ENCODE assay signal across 30 mouse cellular contexts in genomic region chr17:33900989-33901314, GRCm38 (mm10). TPM values are rescaled to one million over a fixed set of nuclear protein-coding genes. Genes with fewer than 3 reads are reported as not detected.
DNase-seq lines count a peak whose midpoint lies in the region; ATAC-seq lines count a peak whose summit lies in the region.
"Had no signal": no experiment of that assay in that cellular context is flagged by ENCODE, and none has a peak within 500 bp of the region (broad histone marks: within the 10 kb centered on the region; RNA-seq: fewer than 3 reads in every experiment).

No protein-coding gene starts in this region.

- peak overlapping the region; percentile 91 for H3K27ac ChIP-seq in liver, embryonic 12.5 days
- H3K27ac ChIP-seq in forebrain, embryonic 14.5 days (ENCODE audit: low read depth, low read length), result no peak overlapping the region
- H3K27ac ChIP-seq: embryonic facial prominence, embryonic 10.5 days; embryonic facial prominence, embryonic 13.5 days; forebrain, embryonic 13.5 days; hindbrain, embryonic 12.5 days; hindbrain, embryonic 15.5 days had no signal

- no peak for ATAC-seq in liver, embryonic 12.5 days
- ATAC-seq in forebrain, embryonic 14.5 days, result no peak
- ATAC-seq: CD4-positive, CD25-positive, alpha-beta regulatory T cell, adult 4 months; forebrain, embryonic 13.5 days; forebrain, postnatal 0 days had no signal

- no peaks in the 10 kb centered on the region for H3K36me3 ChIP-seq in liver, embryonic 12.5 days
- no peaks in the 10 kb centered on the region for H3K36me3 ChIP-seq in forebrain, embryonic 14.5 days (ENCODE audit: control insufficient read depth, insufficient read depth, low read length)
- H3K36me3 ChIP-seq: embryonic facial prominence, embryonic 10.5 days; embryonic facial prominence, embryonic 13.5 days; hindbrain, embryonic 12.5 days; hindbrain, embryonic 15.5 days had no signal

- H3K4me3 ChIP-seq in liver, embryonic 12.5 days, result no peak overlapping the region
- no peak overlapping the region for H3K4me3 ChIP-seq in forebrain, embryonic 14.5 days (ENCODE audit: low read depth, low read length)
- H3K4me3 ChIP-seq: embryonic facial prominence, embryonic 10.5 days; embryonic facial prominence, embryonic 13.5 days; erythroblast, embryonic 14.5 days; forebrain, embryonic 13.5 days; gastrocnemius, adult 2 months; hindbrain, embryonic 12.5 days; hindbrain, embryonic 15.5 days had no signal

- DNase-seq in liver (no peak), 3T3-L1 (ENCODE audit: low read depth, low spot score) (peak; percentile 30), ES-CJ7 (ENCODE audit: low read depth, low spot score) (peak; percentile 93), R1 (ENCODE audit: low read depth, low spot score) (peak; percentile 98)
- no peak for DNase-seq in thymus, postnatal 0 days (ENCODE audit: low spot score)
- no peak for DNase-seq in forebrain, embryonic 14.5 days (ENCODE audit: low spot score)
- no peak for DNase-seq in adrenal gland, postnatal 14 days
- DNase-seq: adrenal gland, adult 2 months; adrenal gland, postnatal 25 days; cerebellum, postnatal 36 days; embryo, embryonic 11 days; forebrain, postnatal 0 days; gastrocnemius, adult 2 months; gastrocnemius, postnatal 14 days; heart, adult 11 months; kidney, adult 11 months had no signal

- H3K9ac ChIP-seq in liver, embryonic 12.5 days, result no peak overlapping the region
- H3K9ac ChIP-seq in forebrain, embryonic 14.5 days (ENCODE audit: low read length), result no peak overlapping the region
- H3K9ac ChIP-seq: embryonic facial prominence, embryonic 13.5 days; forebrain, embryonic 13.5 days; forebrain, postnatal 0 days; hindbrain, embryonic 12.5 days; hindbrain, embryonic 15.5 days had no signal

- H3K9me3 ChIP-seq in liver, embryonic 12.5 days (replicated peaks), result no peaks in the 10 kb centered on the region
- no peaks in the 10 kb centered on the region for H3K9me3 ChIP-seq in forebrain, embryonic 14.5 days (replicated peaks; ENCODE audit: control insufficient read depth, low read length)
- H3K9me3 ChIP-seq: embryonic facial prominence, embryonic 10.5 days; embryonic facial prominence, embryonic 13.5 days; forebrain, embryonic 13.5 days; hindbrain, embryonic 12.5 days; hindbrain, embryonic 15.5 days had no signal

- H3K4me2 ChIP-seq in liver, embryonic 12.5 days, result no peak overlapping the region
- H3K4me2 ChIP-seq in forebrain, embryonic 14.5 days (ENCODE audit: low read length), result no peak overlapping the region
- H3K4me2 ChIP-seq: embryonic facial prominence, embryonic 13.5 days; forebrain, embryonic 13.5 days; heart, embryonic 11.5 days; hindbrain, embryonic 12.5 days; hindbrain, embryonic 15.5 days had no signal

- H3K27me3 ChIP-seq in liver, embryonic 12.5 days (replicated peaks), result no peaks in the 10 kb centered on the region
- no peaks in the 10 kb centered on the region for H3K27me3 ChIP-seq in forebrain, embryonic 14.5 days (replicated peaks; ENCODE audit: control insufficient read depth, insufficient read depth, low read length)
- H3K27me3 ChIP-seq: embryonic facial prominence, embryonic 13.5 days; forebrain, embryonic 13.5 days; hindbrain, embryonic 12.5 days; hindbrain, embryonic 15.5 days had no signal

- 78% methylated on average over 4 of the region's 4 CpGs for WGBS in liver, embryonic 12.5 days (ENCODE audit: insufficient replicate concordance)
- whole genome bisulfite sequencing in forebrain, embryonic 14.5 days, result 90% methylated on average over 4 of the region's 4 CpGs

- H3K4me1 ChIP-seq in liver, embryonic 12.5 days, result peaks cover 81% of the 10 kb centered on the region
- H3K4me1 ChIP-seq in forebrain, embryonic 14.5 days (ENCODE audit: control insufficient read depth, insufficient read depth, low read length), result no peaks in the 10 kb centered on the region
- H3K4me1 ChIP-seq: embryonic facial prominence, embryonic 13.5 days; forebrain, embryonic 13.5 days; hindbrain, embryonic 12.5 days; hindbrain, embryonic 15.5 days had no signal

RNA-seq across cellular contexts. Expression of gene Platr17, which starts 4.0 kb away (rescaled TPM):
- polyA plus RNA-seq in liver, embryonic 12.5 days (2016; fragmentation: Nextera tagmentation; extraction: Ambion mirVana), result 0.51 and 0.78 TPM in 2 replicates
- polyA plus RNA-seq in thymus, postnatal 0 days (2015; fragmentation: Nextera tagmentation; extraction: Ambion mirVana), result 1.6 and 1.9 TPM in 2 replicates
- 0.28 TPM in 1 of 2 replicates, not detected in the other for polyA plus RNA-seq in forebrain, embryonic 14.5 days (2014; fragmentation: Nextera tagmentation; extraction: Ambion mirVana)
- not detected in 2 replicates for total RNA-seq in adrenal gland, postnatal 14 days (2021)
- total RNA-seq: adrenal gland, adult 2 months; adrenal gland, postnatal 25 days; forebrain, postnatal 0 days; gastrocnemius, adult 2 months; gastrocnemius, postnatal 14 days; gastrocnemius, postnatal 4 days; heart, adult 8-10 months; heart, postnatal 25 days had no signal
- polyA plus RNA-seq: adrenal gland, adult 2 months; C2C12; erythroblast, embryonic 14.5 days; heart, embryonic 11.5 days; heart, postnatal 0 days; hindbrain, embryonic 12.5 days had no signal

RNA-seq across cellular contexts. Expression of gene Daxx, which starts 8.3 kb away (rescaled TPM):
- polyA plus RNA-seq in liver, embryonic 12.5 days (2016; fragmentation: Nextera tagmentation; extraction: Ambion mirVana), result 33.4 and 37.1 TPM in 2 replicates
- polyA plus RNA-seq in thymus, postnatal 0 days (2015; fragmentation: Nextera tagmentation; extraction: Ambion mirVana), result 62.9 and 67.8 TPM in 2 replicates
- polyA plus RNA-seq in forebrain, embryonic 14.5 days (2014; fragmentation: Nextera tagmentation; extraction: Ambion mirVana), result 43.3 and 48.0 TPM in 2 replicates
- 27.7 and 32.0 TPM in 2 replicates for total RNA-seq in adrenal gland, postnatal 14 days (2021)

RNA-seq across cellular contexts. Expression of gene Kifc1, which starts 10.5 kb away (rescaled TPM):
- polyA plus RNA-seq in liver, embryonic 12.5 days (2016; fragmentation: Nextera tagmentation; extraction: Ambion mirVana), result 4.8 and 6.0 TPM in 2 replicates
- 5.9 and 6.8 TPM in 2 replicates for polyA plus RNA-seq in thymus, postnatal 0 days (2015; fragmentation: Nextera tagmentation; extraction: Ambion mirVana)
- polyA plus RNA-seq in forebrain, embryonic 14.5 days (2014; fragmentation: Nextera tagmentation; extraction: Ambion mirVana), result 3.8 and 4.6 TPM in 2 replicates
- total RNA-seq in adrenal gland, postnatal 14 days (2021), result 11.0 and 12.4 TPM in 2 replicates

RNA-seq across cellular contexts. Expression of gene Tapbp, which starts 14.7 kb away (rescaled TPM):
- polyA plus RNA-seq in liver, embryonic 12.5 days (2016; fragmentation: Nextera tagmentation; extraction: Ambion mirVana), result 29.4 and 30.1 TPM in 2 replicates
- 131 and 140 TPM in 2 replicates for polyA plus RNA-seq in thymus, postnatal 0 days (2015; fragmentation: Nextera tagmentation; extraction: Ambion mirVana)
- 14.1 and 17.7 TPM in 2 replicates for polyA plus RNA-seq in forebrain, embryonic 14.5 days (2014; fragmentation: Nextera tagmentation; extraction: Ambion mirVana)
- total RNA-seq in adrenal gland, postnatal 14 days (2021), result 132 and 145 TPM in 2 replicates

RNA-seq across cellular contexts. Expression of gene Zbtb22, which starts 14.8 kb away (rescaled TPM):
- 13.6 and 14.8 TPM in 2 replicates for polyA plus RNA-seq in liver, embryonic 12.5 days (2016; fragmentation: Nextera tagmentation; extraction: Ambion mirVana)
- polyA plus RNA-seq in thymus, postnatal 0 days (2015; fragmentation: Nextera tagmentation; extraction: Ambion mirVana), result 13.8 and 14.9 TPM in 2 replicates
- 12.3 and 12.6 TPM in 2 replicates for polyA plus RNA-seq in forebrain, embryonic 14.5 days (2014; fragmentation: Nextera tagmentation; extraction: Ambion mirVana)
- 25.5 and 34.5 TPM in 2 replicates for total RNA-seq in adrenal gland, postnatal 14 days (2021)

Comparison
In these comparisons a context has a peak if more than half of its experiments do, and no peak if none do; other contexts are left out.
1. DNase-seq: peak in 3T3-L1 (single experiment), ES-CJ7 (single experiment) and R1 (single experiment); none in liver (single experiment), thymus, postnatal 0 days (single experiment), forebrain, embryonic 14.5 days (single experiment) and adrenal gland, postnatal 14 days (single experiment).